Mouse (Mus musculus) gastrocnemius, postnatal 36 days (tissue): Measurements from ENCODE around the gene Car1. TPM values are rescaled to one million over a fixed set of nuclear protein-coding genes. Genes with fewer than 3 reads are reported as not detected.
"Not testable (repeated sequence)": the region's sequence is repeated elsewhere in the genome, so short reads cannot be mapped to it uniquely, and the experiment has no call there.

Experiments
- DNase-seq, 2 experiments: peaks; one replicate each; pipeline ENCODE4 v3.0.0; 2022
- intact Hi-C: fragments of 180-260 bp; cut with DNase I; formaldehyde crosslinking; loops from one replicate; pipeline ENCODE4 v1.15.1; 2025
- total RNA-seq, 2 experiments: library from RNA; stranded (reverse); gene quantifications; 2 replicates each; pipeline ENCODE4 v1.2.3; 2021

The Car1 gene
- total RNA-seq, 2 experiments from 2014 or later = 0.59 TPM; not detected in 1

DNA sequence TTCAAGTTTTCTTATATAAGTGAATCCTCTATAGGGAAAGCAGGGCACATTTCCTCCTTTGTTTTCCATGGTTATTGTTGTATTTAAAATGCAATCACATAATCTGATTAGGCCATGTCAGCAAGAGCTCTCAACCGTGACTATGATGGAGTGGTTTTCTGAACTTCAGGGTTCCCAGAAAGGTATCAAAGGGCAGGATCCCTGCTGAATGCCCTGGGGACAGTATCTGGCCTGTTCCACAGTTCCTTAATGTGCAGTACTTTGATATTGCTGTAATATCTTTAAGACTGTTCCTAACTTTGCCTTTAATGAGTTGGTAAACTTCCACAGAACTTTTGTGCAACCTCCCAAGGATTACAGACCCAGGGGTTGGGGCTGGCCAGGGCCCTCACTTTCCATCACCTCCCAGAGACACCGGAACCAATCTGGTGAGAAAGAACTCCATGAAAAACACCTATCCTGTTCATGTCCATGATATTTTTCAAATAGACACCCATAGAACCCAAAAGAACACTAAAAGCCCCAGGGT, 21.6 kb downstream of the Car1 start:
- intact Hi-C loops = no loop called here
- no peak for DNase-seq

DNA sequence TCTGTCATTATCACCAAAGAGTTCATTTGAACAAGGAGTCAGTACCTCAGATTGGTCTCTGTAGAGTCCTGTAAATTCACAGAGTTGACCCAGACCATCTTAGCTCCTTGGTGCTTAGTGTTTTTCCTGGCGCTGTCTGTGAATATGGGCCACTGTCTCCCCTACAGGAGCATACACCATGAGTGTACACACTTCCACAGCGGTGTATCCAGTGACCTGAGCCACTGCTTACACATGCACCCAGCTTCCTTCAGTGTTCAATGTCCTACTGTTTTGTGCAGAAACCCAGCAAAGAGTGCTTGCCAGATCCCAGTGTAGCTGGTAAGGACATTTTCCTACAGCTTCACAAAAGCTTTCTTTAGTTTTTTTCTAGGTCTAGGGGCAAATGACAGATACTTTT, 22.8 kb downstream of the Car1 start:
- intact Hi-C loops = no loop called here
- no peak for DNase-seq

DNA sequence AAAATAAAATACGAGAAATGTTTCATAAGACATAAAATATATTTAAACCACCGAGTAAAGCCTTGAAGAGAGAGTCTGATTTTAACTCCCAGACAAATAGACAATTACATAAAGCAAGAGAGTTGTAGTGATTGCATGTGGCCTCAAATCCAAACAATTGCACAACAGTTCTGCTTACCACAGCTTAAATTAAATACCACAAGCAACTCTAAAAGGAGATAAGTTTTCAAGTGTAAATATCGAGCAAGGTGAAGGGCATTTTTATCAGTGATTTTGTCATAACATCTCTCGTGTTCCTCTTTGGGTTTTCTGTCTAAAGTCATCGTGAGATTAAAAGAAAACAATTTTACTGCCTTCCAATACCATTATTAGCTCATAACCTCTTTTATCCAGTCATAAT, 25.0 kb downstream of the Car1 start:
- intact Hi-C loops, DNase-seq: not testable (repeated sequence)

DNA sequence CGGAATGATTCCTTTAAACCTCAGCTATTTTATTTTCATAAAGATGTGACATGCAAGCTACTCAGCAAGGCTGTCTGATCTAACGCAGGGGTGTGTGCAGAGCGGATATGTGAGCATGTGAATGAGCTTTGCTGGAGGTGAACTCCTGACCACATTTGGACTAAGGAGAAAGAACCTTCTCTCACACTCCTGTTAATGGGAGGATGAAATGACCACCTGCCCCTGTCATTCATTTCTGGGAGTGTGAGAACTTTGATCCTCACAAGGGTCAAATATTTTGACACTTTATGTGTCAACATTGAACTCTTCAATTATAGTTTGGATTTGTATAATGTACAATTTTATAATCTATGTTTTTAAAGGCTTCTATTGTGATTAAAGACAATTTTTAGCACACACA, 25.8 kb downstream of the Car1 start:
- DNase-seq, intact Hi-C loops: not testable (repeated sequence)

DNA sequence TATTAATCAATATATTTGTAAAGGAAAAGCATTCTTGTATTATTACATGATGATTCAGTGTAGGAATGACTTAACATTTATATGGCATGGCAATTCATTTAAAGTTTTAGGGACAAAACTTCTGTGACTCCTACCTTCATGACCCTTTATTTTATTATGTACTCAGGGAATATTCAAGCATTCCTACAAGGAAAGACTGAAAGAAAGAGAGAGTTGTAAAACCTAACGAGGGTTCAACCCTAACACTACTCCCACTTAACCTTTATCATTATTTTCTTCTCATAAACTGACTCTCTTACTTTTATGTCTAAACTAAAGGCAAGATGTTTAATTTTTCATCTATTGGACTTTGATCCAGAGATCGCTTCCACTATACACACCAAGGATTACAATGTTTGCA, 28.0 kb downstream of the Car1 start:
- no peak for DNase-seq
- intact Hi-C loops = no loop called here

DNA sequence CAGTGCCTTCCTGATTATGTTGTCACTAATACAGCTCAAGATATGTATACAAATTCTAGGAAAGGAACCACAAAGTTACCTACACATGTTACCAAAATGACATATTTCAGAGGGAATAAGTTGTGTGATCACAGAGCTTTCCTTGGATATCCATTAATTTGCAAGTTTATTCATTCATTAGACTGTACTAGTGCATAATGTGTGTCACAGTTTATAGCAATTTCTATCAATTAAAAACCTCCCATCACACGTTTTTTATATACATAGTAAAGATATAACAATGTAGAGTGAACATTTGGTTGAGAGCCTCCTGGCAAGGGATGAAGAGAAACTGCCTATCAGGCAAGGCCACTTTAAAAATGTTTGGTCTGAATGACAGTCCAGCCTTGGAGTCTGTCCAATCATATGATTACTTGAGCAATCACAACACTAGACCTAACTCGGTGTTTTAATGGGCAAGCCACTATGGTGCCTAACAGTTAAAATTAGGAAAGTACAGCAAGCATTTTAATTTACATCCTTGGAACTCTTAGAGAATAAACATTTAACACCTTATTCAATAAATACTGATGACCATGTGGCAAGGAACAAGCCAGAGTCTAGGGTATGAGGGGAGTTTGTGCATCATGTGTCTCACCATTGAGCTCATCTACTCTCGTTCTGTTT, 31.5 kb downstream of the Car1 start:
- intact Hi-C loops = not testable (repeated sequence)

DNA sequence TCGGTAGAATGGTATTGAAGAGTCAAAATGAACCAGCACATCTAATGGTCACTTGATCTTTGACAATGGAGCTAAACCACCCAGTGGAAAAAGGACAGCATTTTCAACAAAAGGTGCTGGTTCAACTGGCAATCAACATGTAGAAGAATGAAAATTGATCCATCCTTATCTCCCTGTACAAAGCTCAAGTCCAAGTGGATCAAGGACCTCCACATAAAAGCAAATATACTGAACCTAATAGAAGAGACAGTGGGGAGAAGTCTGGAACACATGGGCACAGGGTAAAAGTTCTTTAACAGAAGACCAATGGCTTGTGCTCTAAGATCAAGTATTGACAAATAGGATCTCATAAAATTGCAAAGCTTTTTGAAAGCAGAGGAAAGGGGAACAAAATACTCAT, 33.6 kb downstream of the Car1 start:
- intact Hi-C loops, DNase-seq: not testable (repeated sequence)

More for the DNA sequence above, 31.5 kb downstream of the Car1 start:
- not testable (repeated sequence) for DNase-seq

DNA sequence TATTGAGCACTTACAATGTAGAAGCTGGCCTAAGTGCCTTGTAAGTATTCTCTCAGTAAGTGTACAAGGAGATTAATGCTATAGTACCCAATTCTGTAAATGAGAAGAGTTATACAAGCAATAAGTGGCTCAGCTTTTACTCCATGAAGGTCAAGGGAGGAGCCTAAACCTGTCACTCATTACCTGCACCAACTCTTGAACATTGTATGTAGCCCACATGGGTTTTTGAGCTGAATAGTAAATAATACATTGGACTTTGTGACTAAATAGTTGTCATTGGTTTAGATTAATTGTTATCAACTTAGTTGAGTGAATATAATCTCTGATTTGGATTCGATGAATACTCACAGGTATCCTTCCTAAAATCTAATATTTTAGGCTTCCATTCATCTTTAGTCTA, 35.7 kb downstream of the Car1 start:
- intact Hi-C loops, DNase-seq: not testable (repeated sequence)

DNA sequence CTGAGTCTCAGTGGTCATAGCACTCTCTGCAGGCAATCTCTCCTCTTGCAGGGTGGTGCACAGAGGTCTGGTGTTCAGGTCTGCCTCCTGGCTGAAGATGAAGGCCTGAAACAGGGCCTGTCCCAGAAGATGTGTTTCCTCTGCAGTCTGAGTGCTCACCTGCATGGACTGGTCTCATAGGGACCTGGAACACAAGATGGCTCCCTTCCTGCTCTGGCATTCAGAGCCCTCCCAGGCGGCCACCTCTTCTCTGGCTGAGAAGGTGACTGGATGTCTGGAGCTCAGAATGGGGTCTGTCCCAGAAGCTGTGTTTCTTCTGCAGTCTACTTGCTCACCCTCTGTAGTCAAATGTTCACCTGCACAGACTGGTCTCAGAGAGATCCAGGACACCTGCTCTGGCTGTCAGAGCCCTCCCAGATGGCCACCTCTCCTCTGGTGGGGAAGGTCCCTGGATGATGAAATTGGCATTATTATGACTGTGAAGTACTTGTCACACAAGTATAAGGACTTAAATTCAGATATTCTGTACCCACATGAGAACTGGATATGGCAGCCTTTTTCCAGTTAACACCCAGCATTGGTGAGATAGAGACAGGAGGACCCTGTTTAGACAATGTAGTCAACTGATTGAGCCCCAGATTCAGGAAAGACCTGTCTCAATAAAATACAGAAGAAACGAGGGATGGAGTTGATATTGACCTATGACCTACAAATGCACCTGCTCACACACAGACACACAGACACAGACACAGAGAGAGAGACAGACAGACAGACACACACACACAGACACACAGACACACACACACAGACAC, 43.2 kb downstream of the Car1 start:
- no peak for DNase-seq
- intact Hi-C loops = no loop called here

DNA sequence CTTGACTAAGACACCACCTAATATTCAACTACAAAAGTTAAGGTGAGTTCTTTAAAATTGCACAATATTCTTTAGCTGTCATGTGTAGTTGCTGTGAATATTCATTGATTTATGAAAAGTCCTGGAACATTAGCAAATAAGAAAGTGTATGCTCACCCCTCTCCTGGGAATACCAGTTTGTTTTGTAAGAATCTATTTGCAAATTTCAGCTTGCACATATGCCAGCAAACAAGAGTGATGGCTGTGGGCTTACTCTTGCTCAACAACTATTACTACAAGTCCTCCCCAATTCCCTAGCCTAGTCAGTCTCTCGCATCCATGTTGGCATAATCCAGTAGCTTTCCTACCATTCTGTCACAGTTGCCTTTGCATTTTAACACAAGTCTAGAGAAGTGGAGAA, 52.5 kb downstream of the Car1 start:
- no peak for DNase-seq
- intact Hi-C loops = no loop called here

DNA sequence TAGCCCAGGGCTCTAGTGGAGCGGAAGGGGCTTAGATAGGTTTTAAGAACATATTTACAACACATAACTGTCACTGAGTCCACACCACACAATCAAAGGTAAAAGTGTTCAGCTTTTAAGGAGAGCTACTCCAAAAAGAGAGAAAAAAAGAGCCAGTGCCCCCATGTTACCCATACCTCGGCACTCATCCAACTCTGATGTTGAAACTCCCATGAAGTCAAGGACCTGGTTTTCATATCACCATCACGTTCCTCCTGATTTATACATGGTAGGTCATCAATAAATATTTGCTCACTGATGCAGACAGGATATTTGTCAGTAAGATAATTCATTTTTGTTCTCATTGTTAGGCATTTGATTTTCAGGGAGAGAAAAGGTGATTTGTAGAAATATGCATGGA, 62.1 kb downstream of the Car1 start:
- DNase-seq = no peak
- intact Hi-C loops = no loop called here

DNA sequence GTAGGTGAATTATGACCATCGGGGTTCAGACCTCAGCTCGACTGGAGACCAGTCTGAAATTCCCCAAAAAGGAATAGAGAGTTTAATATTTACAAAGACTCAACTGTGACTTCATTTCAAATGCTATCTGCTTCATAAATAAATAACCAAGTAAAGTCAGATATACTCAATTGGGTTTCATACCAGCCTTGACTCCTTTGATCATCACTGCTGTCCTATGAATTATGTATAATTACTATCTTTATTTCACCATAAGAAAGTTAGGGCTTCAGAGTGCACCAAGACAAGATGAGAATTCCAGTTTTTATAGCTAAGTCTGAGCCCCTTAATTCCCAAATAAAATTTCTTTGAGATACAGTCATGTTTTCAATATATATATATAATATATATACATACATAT, 69.9 kb downstream of the Car1 start:
- no peak for DNase-seq
- intact Hi-C loops = no loop called here

DNA sequence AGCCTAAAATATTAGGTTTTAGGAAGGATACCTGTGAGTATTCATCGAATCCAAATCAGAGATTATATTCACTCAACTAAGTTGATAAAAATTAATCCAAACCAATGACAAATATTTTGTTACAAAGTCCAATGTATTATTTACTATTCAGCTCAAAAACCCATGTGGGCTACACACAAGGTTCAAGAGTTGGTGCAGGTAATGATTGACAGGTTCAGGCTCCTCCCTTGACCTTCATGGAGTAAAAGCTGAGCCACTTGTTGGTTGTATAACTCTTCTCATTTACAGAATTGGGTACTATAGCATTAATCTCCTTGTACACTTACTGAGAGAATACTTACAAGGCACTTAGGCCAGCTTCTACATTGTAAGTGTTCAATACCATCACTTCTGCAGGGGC, 80.7 kb downstream of the Car1 start:
- intact Hi-C loops, DNase-seq: not testable (repeated sequence)

DNA sequence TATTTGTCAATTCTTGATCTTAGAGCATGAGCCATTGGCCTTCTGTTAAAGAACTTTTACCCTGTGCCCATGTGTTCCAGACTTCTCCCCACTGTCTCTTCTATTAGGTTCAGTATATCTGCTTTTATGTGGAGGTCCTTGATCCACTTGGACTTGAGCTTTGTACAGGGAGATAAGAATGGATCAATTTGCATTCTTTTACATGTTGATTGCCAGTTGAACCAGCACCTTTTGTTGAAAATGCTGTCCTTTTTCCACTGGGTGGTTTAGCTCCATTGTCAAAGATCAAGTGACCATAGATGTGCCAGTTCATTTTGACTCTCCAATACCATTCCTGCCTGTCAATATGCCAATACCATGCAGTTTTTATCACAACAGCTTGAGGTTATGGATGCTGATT, 82.7 kb downstream of the Car1 start:
- intact Hi-C loops, DNase-seq: not testable (repeated sequence)

Other genes starting within 250 kb of the Car1 start
- 10 to 100 TPM; 60.4 to 70.4 TPM for gene 1810022K09Rik, start 197.1 kb downstream of the Car1 start, total RNA-seq
- gene Car13, start 166.6 kb downstream of the Car1 start, total RNA-seq = under 1 TPM; 0.20 to 0.57 TPM
- gene Car3, start 55.1 kb upstream of the Car1 start, total RNA-seq = 1,000 to 10,000 TPM in 1 of 2 experiments, 100 to 1,000 TPM in 1; 478 to 2,131 TPM
- gene Car2, start 77.9 kb upstream of the Car1 start, total RNA-seq = 10 to 100 TPM; 12.1 to 15.4 TPM